Mouse (Mus musculus): ENCODE data around the gene Crtam. TPM values are rescaled to one million over a fixed set of nuclear protein-coding genes. Genes with fewer than 3 reads are reported as not detected.

The Crtam gene
- polyA plus RNA-seq, 1 experiment from 2014 or later = 0.32 TPM

- Histone ChIP-seq H3K4me3 (ENCODE audit: low read length) (no peak overlapping the region), H3K27me3 (ENCODE audit: insufficient read depth, low read length) (no peaks in the 10 kb centered on the region), H3K27ac (ENCODE audit: low read length) (no peak overlapping the region), H3K9me3 (ENCODE audit: low read length) (no peaks in the 10 kb centered on the region), H3K36me3 (ENCODE audit: insufficient read depth, low read length) (no peaks in the 10 kb centered on the region), H3K4me1 (ENCODE audit: insufficient read depth, low read length) (no peaks in the 10 kb centered on the region), H3K9ac (replicated peaks; ENCODE audit: low read length) (no peak overlapping the region), H3K4me2 (replicated peaks; ENCODE audit: low read depth, low read length) (no peak overlapping the region)
- 90% methylated on average over 5 of the region's 5 CpGs for WGBS
- no peak for ATAC-seq (ENCODE audit: low FRiP score, low TSS enrichment)
Observed at GRCm38 (mm10) chr9:41012456-41012855, 8.0 kb upstream of the Crtam start.

DNA sequence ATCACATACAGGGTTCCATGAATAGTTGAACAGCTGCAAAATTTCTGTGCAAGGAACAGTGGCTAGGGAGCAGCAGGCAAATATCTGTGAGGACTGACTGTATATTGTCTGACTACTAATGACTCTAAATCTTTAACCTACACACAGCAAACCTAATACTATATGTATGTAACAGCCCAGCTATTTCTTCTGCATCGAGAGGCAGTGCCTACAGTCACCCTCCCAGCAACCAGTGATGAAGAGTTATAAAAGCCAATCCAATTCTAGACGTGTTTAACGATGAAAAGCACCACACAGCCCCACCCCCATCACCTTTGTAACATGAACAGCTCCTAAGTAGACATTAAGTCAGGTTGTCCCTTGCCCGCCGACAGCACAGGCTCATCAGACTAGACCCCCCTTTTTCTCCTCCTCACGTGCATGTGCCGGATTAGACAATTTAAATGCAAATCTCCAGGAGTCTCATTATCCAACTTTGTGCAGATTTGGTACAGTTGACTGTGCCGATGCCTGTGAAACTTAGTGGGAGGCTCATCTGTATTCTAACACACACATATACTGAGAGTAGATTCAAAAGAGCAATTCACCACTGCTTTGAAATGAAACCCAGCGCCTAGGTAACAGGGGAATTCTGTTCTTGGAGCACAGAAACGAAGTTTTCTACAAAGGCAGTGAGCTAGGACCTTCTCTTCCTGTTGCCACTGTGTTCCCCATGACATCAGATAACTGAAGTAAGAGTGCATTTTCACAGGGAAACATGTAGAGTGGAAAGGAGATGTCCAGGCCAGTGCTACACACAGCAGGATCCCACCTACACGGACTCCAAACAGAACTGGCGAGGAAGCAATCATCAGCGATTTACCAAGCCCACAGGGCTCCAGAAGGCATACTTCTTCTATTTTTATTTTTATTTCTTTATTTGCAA lies 7.3 kb upstream of the Crtam start:
- H3K4me3 ChIP-seq (ENCODE audit: low read length) = no peak overlapping the region
- H3K4me2 ChIP-seq (replicated peaks; ENCODE audit: low read depth, low read length) = no peak overlapping the region
- ATAC-seq (ENCODE audit: low FRiP score, low TSS enrichment) = no peak
- no peaks in the 10 kb centered on the region for H3K36me3 ChIP-seq (ENCODE audit: insufficient read depth, low read length)
- WGBS = 56% methylated on average over 13 of the region's 13 CpGs
- H3K27ac ChIP-seq (ENCODE audit: low read length) = no peak overlapping the region
- no peak overlapping the region for H3K9ac ChIP-seq (replicated peaks; ENCODE audit: low read length)
- H3K9me3 ChIP-seq (ENCODE audit: low read length) = no peaks in the 10 kb centered on the region
- H3K27me3 ChIP-seq (ENCODE audit: insufficient read depth, low read length) = no peaks in the 10 kb centered on the region
- no peaks in the 10 kb centered on the region for H3K4me1 ChIP-seq (ENCODE audit: insufficient read depth, low read length)

GRCm38 (mm10) chr9:41007785-41008184 lies 3.4 kb upstream of the Crtam start:
- H3K4me1 ChIP-seq (ENCODE audit: insufficient read depth, low read length) = no peaks in the 10 kb centered on the region
- no peak for ATAC-seq (ENCODE audit: low FRiP score, low TSS enrichment)
- H3K4me3 ChIP-seq (ENCODE audit: low read length) = no peak overlapping the region
- H3K36me3 ChIP-seq (ENCODE audit: insufficient read depth, low read length) = no peaks in the 10 kb centered on the region
- 16% methylated on average over 1 of the region's 1 CpGs for WGBS
- H3K27me3 ChIP-seq (ENCODE audit: insufficient read depth, low read length) = no peaks in the 10 kb centered on the region
- no peak overlapping the region for H3K4me2 ChIP-seq (replicated peaks; ENCODE audit: low read depth, low read length)
- H3K9ac ChIP-seq (replicated peaks; ENCODE audit: low read length) = no peak overlapping the region
- no peak overlapping the region for H3K27ac ChIP-seq (ENCODE audit: low read length)
- H3K9me3 ChIP-seq (ENCODE audit: low read length) = no peaks in the 10 kb centered on the region

DNA sequence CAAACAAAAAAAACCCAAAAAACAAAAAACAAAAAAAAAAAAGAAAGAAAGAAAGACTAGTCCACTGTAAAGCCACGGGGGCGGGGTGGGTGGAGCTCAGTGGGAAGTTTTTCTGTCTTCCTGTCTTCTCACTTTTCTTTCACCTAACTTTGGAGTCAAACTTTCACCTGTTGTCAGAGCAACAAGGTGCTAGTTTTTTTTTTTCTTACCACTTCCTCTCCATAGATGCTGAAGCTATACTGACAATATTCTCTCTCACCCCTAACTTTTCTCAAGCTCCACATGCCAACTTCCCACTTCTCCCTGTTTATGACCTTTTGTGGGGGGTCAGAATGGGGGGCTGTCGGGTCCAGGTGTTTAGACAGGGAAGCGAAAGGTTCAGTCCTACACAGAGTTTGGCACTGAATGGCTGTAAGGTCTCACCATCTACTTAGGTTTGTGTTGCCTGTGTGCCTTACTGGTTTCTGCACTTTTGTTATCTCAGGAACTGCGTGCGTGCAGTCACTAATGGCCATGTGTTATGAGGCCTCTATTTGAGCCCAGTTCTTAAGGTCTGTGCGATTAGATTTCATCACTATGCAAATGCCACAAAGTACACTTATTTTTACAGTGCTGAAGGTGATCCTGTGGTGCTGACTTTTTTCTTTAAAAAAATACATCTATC lies 7.2 kb downstream of the Crtam start:
- WGBS = 84% methylated on average over 7 of the region's 7 CpGs
- H3K9me3 ChIP-seq (ENCODE audit: low read length) = no peaks in the 10 kb centered on the region
- no peak overlapping the region for H3K9ac ChIP-seq (replicated peaks; ENCODE audit: low read length)
- H3K4me2 ChIP-seq (replicated peaks; ENCODE audit: low read depth, low read length) = no peak overlapping the region
- no peaks in the 10 kb centered on the region for H3K36me3 ChIP-seq (ENCODE audit: insufficient read depth, low read length)
- no peaks in the 10 kb centered on the region for H3K27me3 ChIP-seq (ENCODE audit: insufficient read depth, low read length)
- ATAC-seq (ENCODE audit: low FRiP score, low TSS enrichment) = no peak
- H3K4me1 ChIP-seq (ENCODE audit: insufficient read depth, low read length) = no peaks in the 10 kb centered on the region
- no peak overlapping the region for H3K27ac ChIP-seq (ENCODE audit: low read length)
- H3K4me3 ChIP-seq (ENCODE audit: low read length) = no peak overlapping the region

DNA sequence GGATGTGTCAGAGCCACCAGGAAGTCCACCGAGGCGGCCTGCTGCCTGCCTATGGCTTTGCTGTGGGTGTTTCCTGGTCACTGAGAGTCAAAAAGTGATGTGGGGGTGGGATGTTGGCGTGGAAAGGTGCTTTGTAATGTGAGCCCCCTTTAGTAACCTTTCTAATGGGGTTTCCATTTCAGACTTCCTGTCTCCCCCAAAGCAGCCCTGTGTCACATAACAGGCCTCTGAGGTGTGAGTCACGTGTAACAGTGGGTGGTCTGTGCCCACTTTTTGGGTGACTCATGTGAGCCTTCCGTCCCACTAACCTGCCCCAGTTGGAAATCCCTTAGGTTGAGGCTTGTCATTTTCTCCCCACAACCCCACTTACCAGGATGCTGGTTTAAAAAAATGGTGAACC lies 10.4 kb downstream of the Crtam start:
- Histone ChIP-seq H3K4me2 (replicated peaks; ENCODE audit: low read depth, low read length) (no peak overlapping the region), H3K27ac (ENCODE audit: low read length) (no peak overlapping the region), H3K4me3 (ENCODE audit: low read length) (no peak overlapping the region), H3K27me3 (ENCODE audit: insufficient read depth, low read length) (no peaks in the 10 kb centered on the region), H3K9me3 (ENCODE audit: low read length) (no peaks in the 10 kb centered on the region), H3K4me1 (ENCODE audit: insufficient read depth, low read length) (no peaks in the 10 kb centered on the region), H3K9ac (replicated peaks; ENCODE audit: low read length) (no peak overlapping the region), H3K36me3 (ENCODE audit: insufficient read depth, low read length) (no peaks in the 10 kb centered on the region)
- WGBS = 45% methylated on average over 5 of the region's 5 CpGs
- ATAC-seq (ENCODE audit: low FRiP score, low TSS enrichment) = no peak

DNA sequence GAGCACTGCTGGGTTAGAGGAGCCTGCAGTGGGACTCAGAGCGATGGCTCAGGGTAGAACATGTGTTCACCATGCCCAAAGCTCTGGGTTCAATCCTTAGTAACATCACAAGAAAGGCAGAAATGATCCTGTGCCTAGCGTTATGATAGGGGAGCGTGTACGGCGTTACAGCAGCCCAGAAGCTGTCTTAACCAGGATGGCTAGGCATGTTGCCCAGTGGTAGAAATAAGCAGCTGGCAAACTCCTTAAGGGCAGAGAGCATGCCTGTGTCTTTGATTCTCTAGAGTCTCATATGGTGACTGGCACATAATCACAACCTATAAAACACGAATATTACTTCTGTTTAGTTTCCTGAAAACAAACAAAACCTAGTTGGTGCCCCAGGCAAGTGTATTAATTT lies 12.9 kb downstream of the Crtam start:
- no peaks in the 10 kb centered on the region for H3K4me1 ChIP-seq (ENCODE audit: insufficient read depth, low read length)

GRCm38 (mm10) chr9:40989940-40990588 lies 14.4 kb downstream of the Crtam start:
- Histone ChIP-seq H3K9me3 (ENCODE audit: low read length) (no peaks in the 10 kb centered on the region), H3K9ac (replicated peaks; ENCODE audit: low read length) (0 out of 2 replicates have a peak overlapping the region, but pooled peaks have one; percentile 22), H3K36me3 (ENCODE audit: insufficient read depth, low read length) (no peaks in the 10 kb centered on the region), H3K27ac (ENCODE audit: low read length) (no peak overlapping the region), H3K4me3 (ENCODE audit: low read length) (no peak overlapping the region), H3K4me2 (replicated peaks; ENCODE audit: low read depth, low read length) (no peak overlapping the region), H3K27me3 (ENCODE audit: insufficient read depth, low read length) (no peaks in the 10 kb centered on the region), H3K4me1 (ENCODE audit: insufficient read depth, low read length) (no peaks in the 10 kb centered on the region)
- ATAC-seq (ENCODE audit: low FRiP score, low TSS enrichment) = no peak
- WGBS = 43% methylated on average over 4 of the region's 4 CpGs

More for the DNA sequence above, 12.9 kb downstream of the Crtam start:
- WGBS = 89% methylated on average over 6 of the region's 6 CpGs
- H3K9ac ChIP-seq (replicated peaks; ENCODE audit: low read length) = no peak overlapping the region
- H3K9me3 ChIP-seq (ENCODE audit: low read length) = no peaks in the 10 kb centered on the region
- no peak overlapping the region for H3K4me2 ChIP-seq (replicated peaks; ENCODE audit: low read depth, low read length)
- H3K36me3 ChIP-seq (ENCODE audit: insufficient read depth, low read length) = no peaks in the 10 kb centered on the region
- H3K27me3 ChIP-seq (ENCODE audit: insufficient read depth, low read length) = no peaks in the 10 kb centered on the region
- no peak for ATAC-seq (ENCODE audit: low FRiP score, low TSS enrichment)
- H3K4me3 ChIP-seq (ENCODE audit: low read length) = no peak overlapping the region
- no peak overlapping the region for H3K27ac ChIP-seq (ENCODE audit: low read length)

- Histone ChIP-seq H3K36me3 (ENCODE audit: insufficient read depth, low read length) (no peaks in the 10 kb centered on the region), H3K4me1 (ENCODE audit: insufficient read depth, low read length) (no peaks in the 10 kb centered on the region), H3K4me3 (ENCODE audit: low read length) (no peak overlapping the region), H3K27me3 (ENCODE audit: insufficient read depth, low read length) (no peaks in the 10 kb centered on the region), H3K4me2 (replicated peaks; ENCODE audit: low read depth, low read length) (no peak overlapping the region), H3K27ac (ENCODE audit: low read length) (no peak overlapping the region), H3K9me3 (ENCODE audit: low read length) (no peaks in the 10 kb centered on the region), H3K9ac (replicated peaks; ENCODE audit: low read length) (no peak overlapping the region)
- no peak for ATAC-seq (ENCODE audit: low FRiP score, low TSS enrichment)
- WGBS = 71% methylated on average over 3 of the region's 3 CpGs
Observed at GRCm38 (mm10) chr9:40984313-40984712, 20.1 kb downstream of the Crtam start.

DNA sequence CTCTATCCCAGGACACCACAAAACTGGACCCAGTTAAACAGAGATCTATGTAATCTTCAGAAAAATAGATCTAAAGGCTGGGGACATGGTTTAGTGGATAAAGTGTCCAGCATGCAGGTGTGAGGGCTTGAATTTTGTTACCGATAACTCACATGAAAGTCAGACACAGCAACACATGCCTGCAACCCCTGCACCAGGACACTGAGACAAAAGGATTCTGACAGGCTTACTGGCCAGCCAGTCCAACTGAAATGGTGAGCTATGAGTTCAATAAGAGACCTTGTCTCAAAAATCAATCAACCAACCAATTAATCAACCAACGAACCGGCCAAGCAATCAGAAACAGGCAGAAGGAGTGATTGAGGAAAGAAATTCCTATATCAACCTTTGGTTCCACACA lies 20.7 kb downstream of the Crtam start:
- Histone ChIP-seq H3K27ac (ENCODE audit: low read length) (no peak overlapping the region), H3K27me3 (ENCODE audit: insufficient read depth, low read length) (no peaks in the 10 kb centered on the region), H3K9ac (replicated peaks; ENCODE audit: low read length) (no peak overlapping the region), H3K4me1 (ENCODE audit: insufficient read depth, low read length) (no peaks in the 10 kb centered on the region), H3K4me2 (replicated peaks; ENCODE audit: low read depth, low read length) (no peak overlapping the region), H3K4me3 (ENCODE audit: low read length) (no peak overlapping the region), H3K36me3 (ENCODE audit: insufficient read depth, low read length) (no peaks in the 10 kb centered on the region), H3K9me3 (ENCODE audit: low read length) (no peaks in the 10 kb centered on the region)
- 87% methylated on average over 3 of the region's 3 CpGs for WGBS
- no peak for ATAC-seq (ENCODE audit: low FRiP score, low TSS enrichment)
